Mouse (Mus musculus) embryonic fibroblast, embryonic 13.5 days (primary cell): ENCODE data around the gene Gm14569.

Experiments used
- CTCF ChIP-seq: IDR thresholded peaks from 2 replicates; pipeline ENCODE4 v1.5.1; 2011; ENCODE audit warnings: mild to moderate bottlenecking, control low read depth, low read length, moderate library complexity, borderline replicate concordance; ENCODE audit not compliant: insufficient read depth
- POLR2A ChIP-seq: IDR thresholded peaks from 2 replicates; pipeline ENCODE4 v1.6.1; 2011; ENCODE audit warnings: low read depth, mild to moderate bottlenecking, control low read depth, low read length, moderate library complexity

DNA sequence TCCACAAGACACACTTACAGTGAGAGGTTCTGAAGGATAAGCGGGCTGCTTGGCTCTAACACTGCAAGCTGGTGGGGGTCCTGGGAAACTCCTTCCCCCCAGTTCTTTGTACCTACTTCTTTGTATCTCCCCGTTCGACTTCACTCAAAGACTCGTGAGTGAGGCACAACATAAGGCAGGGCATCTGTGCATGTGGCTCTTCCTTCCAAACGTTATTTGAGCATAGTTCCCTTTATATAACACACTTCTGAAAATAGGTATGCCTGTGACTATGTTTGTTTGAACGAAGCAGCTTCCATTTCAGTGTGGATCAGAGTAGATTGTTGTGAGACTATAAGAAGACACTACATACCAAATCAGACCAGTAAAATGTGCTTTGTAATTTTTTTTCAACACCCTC is 99.0 kb downstream of the Gm14569 start:
- TF ChIP-seq CTCF (no peak), POLR2A (no peak)
